Mouse (Mus musculus) c-Kit-negative CD71-positive TER-119-positive erythroid progenitor cells, embryonic 14.5 days (primary cell): ENCODE measurements around the gene Cdhr3.
"Not testable (repeated sequence)": the region's sequence is repeated elsewhere in the genome, so short reads cannot be mapped to it uniquely, and the experiment has no call there.

ENCODE experiments used
- DNase-seq: peaks from one replicate; pipeline ENCODE4 v3.0.0-alpha.2; 2013; ENCODE audit warnings: low read depth, low spot score

Cdhr3 gene

DNA sequence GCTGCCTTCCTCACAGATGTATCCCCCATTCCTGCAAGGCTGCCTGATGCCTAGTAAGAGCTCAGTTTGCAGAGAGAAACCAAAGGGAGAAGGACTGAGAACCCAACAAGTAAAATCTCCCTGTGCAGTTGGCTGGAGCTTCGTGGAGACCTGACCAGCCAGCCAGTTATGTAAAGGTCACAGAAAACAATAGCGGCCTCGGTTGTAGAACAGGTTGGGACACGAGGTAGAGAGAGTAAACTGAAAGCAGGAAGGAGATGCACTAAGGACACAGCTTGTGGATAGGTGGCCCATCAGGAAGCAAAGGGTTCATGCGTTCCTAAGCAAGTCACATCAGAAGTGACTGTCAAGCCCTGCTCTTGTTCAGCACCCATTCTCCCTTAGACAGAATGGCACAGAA lies 86.8 kb downstream of the Cdhr3 start:
- DNase-seq, result no peak

DNA sequence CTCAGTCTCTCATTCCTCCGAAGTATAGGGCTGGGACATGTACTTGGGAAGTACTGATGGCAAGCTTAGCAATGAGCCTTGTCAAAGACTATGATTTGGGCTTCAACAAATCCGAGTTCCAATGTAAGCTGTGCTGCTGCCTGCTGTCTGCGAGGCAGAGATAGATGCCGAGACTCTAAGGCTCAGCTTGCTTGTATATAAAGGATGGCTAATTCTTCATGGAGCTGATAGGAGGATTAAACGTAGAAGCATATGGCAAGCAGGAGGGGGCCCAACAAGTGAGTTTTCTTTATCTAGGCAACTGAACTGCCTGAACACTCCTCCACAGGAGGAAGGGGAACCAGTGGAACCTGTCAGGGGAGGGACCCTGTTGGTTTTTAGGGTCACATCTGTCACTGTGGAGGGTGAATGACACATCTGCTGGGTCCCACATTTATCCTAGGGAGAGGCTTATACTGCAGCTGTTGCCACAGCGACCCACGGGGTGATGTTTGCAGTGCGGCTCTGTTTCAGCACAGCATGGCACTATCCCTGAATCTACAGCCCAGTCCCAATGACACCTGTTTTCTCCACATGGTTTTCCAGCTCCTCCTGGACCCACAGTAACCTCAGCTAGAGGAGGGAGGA lies 89.2 kb downstream of the Cdhr3 start:
- DNase-seq, result no peak

DNA sequence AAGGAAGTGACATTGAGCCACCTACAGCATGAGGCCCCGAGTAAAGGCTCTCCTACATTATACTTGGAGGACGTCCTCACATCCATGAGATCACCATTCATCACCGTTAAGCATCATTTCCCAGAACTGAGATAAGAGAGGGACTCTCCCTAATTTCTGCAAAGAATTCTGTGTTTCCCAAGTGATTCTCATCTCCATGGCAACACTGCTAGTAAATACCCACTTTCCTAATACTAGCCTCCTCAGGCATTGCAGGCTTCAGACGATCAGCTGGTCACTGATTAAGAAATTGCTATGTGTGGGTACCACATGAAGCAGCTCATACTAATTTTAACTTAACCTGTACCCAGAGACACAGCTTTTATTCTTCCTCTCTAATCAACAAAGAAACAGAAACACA lies 92.3 kb downstream of the Cdhr3 start:
- DNase-seq, result no peak

DNA sequence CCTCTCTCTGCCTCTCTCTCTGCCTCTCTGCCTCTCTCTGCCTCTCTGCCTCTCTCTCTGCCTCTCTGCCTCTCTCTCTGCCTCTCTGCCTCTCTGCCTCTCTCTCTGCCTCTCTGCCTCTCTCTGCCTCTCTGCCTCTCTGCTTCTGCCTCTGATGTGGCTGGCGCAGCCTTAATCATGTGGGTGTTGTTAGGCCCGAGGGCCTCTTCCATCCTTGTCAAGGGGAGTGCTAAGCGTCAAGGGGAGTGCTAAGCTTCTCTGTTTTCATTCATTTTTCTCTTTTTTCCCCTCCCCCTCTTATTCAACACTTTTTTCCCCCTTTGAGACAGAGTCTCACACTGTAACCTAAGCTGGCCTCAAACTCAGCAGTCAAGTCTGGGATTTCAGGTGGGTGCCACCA lies 92.9 kb downstream of the Cdhr3 start:
- not testable (repeated sequence) for DNase-seq

DNA sequence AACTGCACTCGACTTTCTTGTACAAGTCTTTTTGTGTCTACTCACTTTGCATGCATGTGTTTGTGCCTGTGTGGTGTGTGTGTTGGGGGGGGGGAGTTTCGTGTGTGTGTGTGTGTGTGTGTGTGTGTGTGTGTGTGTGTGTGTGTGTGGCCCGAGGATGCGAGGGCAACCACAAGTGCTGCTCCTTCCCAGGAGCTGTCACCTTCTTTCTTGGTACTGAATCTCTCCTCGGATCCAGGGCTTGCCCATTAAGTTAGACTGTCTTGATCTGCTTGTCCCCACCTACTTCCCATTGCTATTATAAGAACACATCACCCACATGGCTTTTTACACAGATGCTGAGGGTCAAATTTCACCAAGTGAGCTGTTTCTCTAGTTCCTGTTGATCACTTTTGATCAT lies 93.9 kb downstream of the Cdhr3 start:
- no peak for DNase-seq

DNA sequence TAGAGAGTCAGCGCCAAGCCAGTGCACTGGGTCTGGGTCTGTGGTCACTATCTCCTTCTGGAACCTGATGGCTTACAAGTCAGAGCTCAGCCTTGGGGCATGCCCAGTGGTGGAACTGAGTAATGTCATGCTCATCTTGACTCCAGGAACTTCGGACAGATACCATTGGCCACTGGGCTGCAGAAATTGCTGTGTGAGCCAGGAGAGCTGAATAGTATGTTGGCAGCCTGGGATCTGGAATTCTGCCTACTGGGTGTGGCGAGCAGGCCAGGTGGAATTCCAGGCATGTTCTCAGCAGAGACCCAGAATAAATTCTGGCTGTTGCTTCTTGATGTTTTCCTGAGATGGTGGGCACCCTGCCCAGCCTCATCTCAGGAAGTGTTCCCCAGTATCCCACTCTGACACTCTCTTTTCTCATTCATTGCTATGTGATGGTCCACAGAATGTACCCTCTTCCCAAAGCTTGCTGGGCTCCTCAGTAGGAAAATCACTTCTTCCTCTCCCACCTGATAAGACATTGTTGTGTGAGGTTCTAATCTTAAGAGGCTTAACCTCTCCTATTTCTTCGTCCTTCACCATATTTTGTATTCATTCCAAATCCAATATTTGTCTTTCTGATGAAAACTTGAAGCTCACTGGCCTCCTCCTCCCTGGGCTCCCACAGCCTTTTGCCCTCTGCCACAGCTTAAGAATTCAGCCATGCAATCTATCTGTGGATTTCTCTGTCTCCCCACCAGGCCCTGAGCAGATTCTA lies 97.4 kb downstream of the Cdhr3 start:
- no peak for DNase-seq

DNA sequence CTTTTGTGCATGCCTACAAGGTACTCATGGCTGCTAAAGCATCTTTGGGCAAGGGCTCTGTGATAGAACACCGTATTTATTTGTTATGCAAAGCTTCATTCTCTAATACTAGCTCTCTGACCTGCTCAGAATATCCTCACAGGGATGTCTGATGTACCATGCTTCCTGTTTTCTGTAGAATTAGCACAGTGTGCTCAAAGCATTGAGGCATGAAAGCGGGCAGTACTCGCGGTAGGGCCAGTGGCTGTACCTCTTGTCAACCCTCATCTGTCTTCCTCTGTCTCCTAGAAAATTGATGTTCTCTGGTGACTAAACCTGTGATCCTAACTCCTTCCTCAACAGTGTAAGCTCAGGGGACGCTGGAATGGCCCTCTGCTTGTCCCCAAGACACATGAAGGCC lies 98.6 kb downstream of the Cdhr3 start:
- no peak for DNase-seq

DNA sequence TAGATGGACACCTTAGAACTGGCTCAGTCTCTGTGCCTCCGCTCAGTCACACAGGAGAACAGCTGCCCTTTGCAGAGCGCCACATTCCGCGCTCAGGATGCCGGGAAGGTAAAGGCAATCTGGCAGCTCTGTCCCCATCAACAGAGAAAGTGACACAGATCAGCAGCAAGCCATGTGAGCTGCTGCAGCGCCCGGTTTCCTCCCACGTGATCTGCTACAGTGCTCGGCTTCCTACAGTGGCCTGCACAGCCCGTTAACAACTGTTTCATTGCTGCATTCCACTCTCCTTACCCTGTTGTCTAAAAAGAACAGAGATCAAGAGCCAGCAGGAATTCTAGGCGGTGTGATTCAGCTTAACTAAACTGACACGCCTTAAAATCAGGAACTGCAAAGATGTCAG lies 102.9 kb downstream of the Cdhr3 start:
- DNase-seq, result no peak

DNA sequence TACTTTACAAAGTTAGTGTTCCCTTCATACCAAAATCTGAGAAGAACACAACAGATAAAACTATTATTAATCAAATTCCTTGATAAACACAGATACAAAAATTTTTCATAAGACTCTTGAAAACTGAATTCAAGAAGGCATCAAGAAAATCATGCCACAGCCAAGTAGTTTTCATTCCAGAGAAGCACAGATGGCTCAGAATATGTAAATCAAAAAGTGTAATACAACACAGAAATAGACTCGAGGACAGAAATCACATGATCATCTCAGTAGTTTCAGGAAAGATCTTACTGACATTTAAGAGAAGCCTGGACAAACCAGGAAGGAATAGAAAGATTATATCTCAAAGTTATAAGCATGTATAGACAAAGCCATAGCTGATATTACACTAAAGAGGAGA lies 106.4 kb downstream of the Cdhr3 start:
- no peak for DNase-seq
